Mouse (Mus musculus) 3134 (cell line): ENCODE measurements at regions not wholly inside any gene's neighbourhood (a gene's known extent, or its start where the extent isn't known, plus 50 kb on each side); places are given as distances from the start of the nearest gene placed in this dataset.

ENCODE experiments used
- DNase-seq: peaks from one replicate; pipeline ENCODE4 v3.0.0-alpha.2; 2011; ENCODE audit warnings: low spot score; ENCODE audit not compliant: insufficient read length; ENCODE audit errors: extremely low read depth

GRCm38 (mm10) chr13:113536306-113536705, 82.1 kb downstream of the Snx18 start:
- no peak for DNase-seq

GRCm38 (mm10) chr13:113534664-113535455, 83.5 kb downstream of the Snx18 start:
- DNase-seq: no peak

- no peak for DNase-seq
These were observed 84.4 kb downstream of the Snx18 start for GRCm38 (mm10) chr13:113533884-113534445.

DNA sequence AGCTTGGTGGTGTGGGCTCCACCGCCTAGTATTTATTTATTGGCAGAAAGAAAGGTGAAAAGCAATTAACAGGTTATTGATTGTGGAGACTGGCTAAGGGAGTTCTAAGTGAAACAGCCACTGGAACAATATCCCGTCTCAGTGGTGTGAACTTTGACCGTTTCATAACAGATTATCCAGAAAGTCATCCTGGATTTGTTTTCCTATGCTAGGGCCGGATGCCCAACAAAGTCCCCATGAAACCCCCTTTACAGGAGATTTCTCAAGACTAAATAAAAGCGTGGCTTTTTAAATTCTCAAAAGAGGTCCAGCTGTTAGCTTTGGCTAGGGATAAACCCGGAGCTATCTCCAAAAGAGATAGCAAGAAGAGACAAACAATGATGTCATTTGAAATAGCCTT, 91.4 kb downstream of the Snx18 start:
- DNase-seq: no peak

- no peak for DNase-seq
These were observed 94.9 kb downstream of the Snx18 start for GRCm38 (mm10) chr13:113523503-113523902.

DNA sequence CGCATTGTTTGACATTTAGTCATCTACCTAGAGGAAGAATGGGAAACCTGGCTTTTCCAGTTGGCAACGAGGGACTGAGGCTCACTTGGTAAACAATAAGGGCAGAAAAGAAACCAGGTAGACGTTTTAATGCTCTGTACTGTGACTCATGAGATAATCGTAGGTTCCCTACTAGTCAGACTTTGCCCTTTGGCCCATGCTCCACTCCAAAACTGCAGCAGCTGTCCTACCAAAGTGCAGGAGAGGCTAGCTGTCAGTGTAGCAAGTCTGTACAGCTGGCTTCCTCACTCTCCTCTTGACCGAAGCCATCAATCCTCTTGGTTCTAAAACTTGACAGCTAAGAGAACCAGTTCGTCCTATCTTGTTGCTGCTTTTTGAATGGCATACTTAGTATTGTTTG, 100.2 kb downstream of the Snx18 start:
- DNase-seq: no peak

DNA sequence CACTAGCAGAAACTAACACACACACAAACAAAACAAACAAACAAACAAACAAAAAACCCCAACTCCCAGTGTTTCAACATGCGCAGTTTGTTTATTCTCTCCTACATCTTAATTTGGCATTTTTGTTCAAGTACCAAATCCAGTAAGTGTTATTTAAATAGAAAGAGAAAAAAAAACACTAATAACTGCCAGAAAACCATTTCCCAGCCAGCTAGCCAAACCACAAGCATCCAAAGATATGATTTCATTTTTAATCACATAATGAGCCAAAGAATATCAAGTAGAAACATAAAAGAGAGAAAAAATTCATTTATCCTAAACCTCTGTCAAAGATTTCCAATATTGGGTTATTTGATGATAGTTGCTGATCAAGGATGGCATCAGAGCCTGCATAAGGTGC, 102.3 kb downstream of the Snx18 start:
- DNase-seq: no peak

DNA sequence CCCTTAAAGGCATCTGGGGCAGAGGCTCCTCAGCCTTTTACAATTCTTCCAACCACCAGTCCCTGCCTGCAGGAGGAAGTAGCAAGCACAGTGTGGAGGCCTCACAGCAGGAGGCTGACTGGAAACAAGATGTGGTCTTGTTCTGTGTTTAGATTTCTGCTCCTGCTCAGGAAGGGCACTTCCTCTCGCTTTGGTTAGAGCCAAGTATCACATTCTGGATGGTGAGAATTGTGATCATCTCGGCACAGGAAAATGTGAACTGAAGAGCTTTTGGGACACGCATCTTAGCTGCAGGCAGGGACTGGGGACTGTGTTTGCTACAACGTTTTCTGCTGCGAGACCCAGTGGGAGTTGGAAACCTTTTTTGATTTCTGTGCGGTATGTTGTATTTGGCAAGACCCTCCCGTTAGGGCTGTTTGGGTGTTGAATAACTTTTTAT, 103.2 kb downstream of the Snx18 start:
- no peak for DNase-seq

DNA sequence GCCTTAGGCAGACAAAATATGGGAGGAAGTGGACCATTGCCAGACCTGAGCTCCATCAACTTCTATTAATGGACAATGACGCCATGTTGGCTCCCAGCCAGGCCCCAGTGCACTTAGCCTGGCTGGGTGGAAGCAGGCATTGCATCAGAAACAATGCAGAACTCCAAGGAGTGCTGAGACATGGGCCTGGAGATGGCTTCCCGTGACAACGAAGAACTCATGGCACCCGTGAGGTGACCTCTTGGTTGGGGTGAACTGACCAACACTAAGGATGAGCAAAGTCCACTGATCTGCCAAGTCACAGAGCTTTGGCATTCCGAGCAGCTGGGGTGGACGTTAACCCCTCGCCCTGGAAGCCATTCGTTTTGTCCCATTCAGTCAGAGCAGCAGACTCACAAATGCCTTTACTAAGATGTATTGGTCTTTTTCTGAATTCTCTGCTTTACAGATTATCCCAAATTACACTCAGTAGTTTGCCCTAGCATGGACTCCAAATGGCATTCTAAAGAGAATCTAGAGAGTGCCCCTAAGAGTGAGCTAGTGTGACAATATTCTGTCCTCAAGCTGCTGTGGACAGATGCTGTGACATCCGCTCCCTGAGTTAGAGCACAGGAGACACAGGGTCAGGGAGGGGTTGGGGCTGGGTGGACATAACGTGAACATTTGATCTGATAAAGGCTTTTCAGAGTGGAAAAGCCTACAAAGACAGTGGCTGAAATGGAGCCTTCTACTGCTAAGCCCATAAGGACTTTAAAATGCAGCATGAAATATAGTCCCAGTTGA, 108.8 kb downstream of the Snx18 start:
- peak; percentile 57 for DNase-seq

GRCm38 (mm10) chr13:113508124-113508728, 110.1 kb downstream of the Snx18 start:
- no peak for DNase-seq

DNA sequence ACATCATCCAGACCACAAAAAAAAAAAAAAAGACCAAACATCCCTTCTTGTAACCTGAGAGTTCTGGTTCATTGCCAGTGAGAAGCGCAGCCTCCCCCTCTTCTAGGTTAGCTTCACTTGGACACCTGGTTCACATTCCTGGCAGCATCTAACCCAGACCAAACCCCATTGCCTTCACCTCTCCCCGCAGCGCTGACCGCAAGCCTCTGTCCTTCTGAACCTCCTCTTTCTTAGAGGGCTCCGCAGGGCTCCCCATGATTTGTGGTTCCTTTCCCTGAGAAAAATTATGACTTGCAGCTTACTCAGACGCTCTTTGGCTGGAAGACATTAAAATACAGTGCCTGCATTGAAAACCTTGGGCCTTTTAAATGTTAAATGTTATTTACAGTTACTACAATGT, 115.8 kb downstream of the Snx18 start:
- no peak for DNase-seq

- no peak for DNase-seq
These were observed 116.3 kb downstream of the Snx18 start for GRCm38 (mm10) chr13:113502059-113502458.

- DNase-seq: no peak
These were observed 117.9 kb downstream of the Snx18 start for GRCm38 (mm10) chr13:113500373-113500990.

GRCm38 (mm10) chr13:113499079-113499710, 119.2 kb downstream of the Snx18 start:
- no peak for DNase-seq

DNA sequence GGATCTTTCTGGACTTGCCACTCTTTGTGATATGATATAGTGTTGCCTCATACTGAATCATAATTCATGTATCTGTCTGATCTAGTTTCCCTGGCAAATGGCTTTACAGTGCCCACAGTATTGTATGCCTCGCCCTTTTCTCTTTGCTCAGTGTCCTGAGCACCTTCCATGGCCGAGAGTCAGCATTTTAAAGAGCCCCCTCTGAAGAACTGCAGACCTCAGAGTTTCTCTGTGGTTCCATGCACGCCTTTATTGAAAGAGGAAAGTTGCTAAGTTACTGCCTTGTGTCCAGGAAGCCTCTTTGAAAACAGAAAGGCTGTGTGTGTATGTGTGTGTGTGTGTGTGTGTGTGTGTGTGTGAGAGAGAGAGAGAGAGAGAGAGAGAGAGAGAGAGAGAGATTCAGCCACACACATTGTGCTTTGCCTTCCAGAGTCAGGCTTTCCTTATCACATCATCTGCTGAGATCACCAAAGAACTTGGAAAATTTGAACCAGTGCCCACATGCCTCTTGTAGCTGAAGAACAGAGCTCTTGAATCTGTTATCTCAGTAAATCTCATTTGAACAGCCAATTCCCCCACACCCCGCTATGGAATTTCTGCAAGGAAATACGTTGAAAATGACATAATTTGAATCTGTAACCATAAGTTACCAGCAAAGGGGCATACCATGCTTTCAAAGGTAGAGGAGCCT, 122.6 kb downstream of the Snx18 start:
- DNase-seq: peak; percentile 36

DNA sequence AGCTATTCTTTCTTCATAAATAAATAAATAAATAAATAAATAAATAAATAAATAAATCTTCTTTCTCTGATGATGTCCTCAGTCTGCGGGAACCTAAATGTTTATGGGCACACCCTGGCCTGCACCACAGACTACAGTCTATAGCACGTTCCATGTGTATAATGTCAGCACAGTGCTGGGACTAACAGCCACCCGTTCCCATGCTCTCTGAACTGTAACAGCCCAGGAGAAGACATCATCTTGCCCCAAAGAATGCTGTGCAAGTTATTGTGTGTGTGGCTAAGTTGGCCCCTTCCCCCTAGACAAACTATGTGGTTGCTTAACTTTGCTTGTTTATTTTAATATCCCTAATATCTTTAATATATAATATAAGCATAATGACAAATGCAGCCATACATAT, 123.2 kb downstream of the Snx18 start:
- DNase-seq: no peak

GRCm38 (mm10) chr13:113494688-113495087, 123.7 kb downstream of the Snx18 start:
- no peak for DNase-seq

GRCm38 (mm10) chr13:113489951-113490822, 128.2 kb downstream of the Snx18 start:
- peak; percentile 15 for DNase-seq
